Mouse (Mus musculus): ENCODE data around the gene Tppp. TPM values are rescaled to one million over a fixed set of nuclear protein-coding genes. Genes with fewer than 3 reads are reported as not detected.

Gene Tppp
- 10 to 100 TPM; 14.3 to 15.6 TPM for total RNA-seq (2021)
- polyA plus RNA-seq (2012; rRNA removed), result 13.3 and 24.5 TPM in 2 replicates
- long read RNA-seq, full-length matches to known transcripts, result 4 of 8 reads
- long read RNA-seq, partial matches to known transcripts, result 0 of 8 reads
- long read RNA-seq, other reads (novel, unspliced or antisense), result 4 of 8 reads

GRCm38 (mm10) chr13:74008948-74009718 is at the start of gene Tppp:
Tppp (plus strand) TSS chr13:74009407.
- under 1% methylated on average over 56 of the region's 56 CpGs for WGBS
- H3K4me3 ChIP-seq, result peak within 1 kb of the TSS; percentile 59
- no peaks in the 10 kb centered on the region; the same call in 1 of the 2 replicates for H3K36me3 ChIP-seq (ENCODE audit: control insufficient read depth, insufficient read depth, low read length)
- no peaks in the 10 kb centered on the region for H3K27me3 ChIP-seq (ENCODE audit: control insufficient read depth, insufficient read depth, low read length)
- TF ChIP-seq CTCF (IDR thresholded peaks at IDR 0.05) (no peak), POLR2A (IDR thresholded peaks at IDR 0.05; ENCODE audit: insufficient read depth, low read depth, low read length) (peak; percentile 93), EP300 (IDR thresholded peaks at IDR 0.05; ENCODE audit: insufficient read depth, low read depth, low read length) (peak; percentile 61; the same call in 1 of the 2 replicates)
- H3K4me1 ChIP-seq (ENCODE audit: control insufficient read depth, insufficient read depth, low read length), result peaks cover 8% of the 10 kb centered on the region
- peak within 1 kb of the TSS; percentile 93 for H3K27ac ChIP-seq
- H3K79me2 ChIP-seq (replicated peaks; ENCODE audit: control insufficient read depth, insufficient read depth, low read length), result peaks cover 6% of the 10 kb centered on the region
- peak; percentile 97 to 98 for DNase-seq
- intact Hi-C loops (cut with DNase I), result loop anchor here (1.0 to 2.0 kb wide), 3 partner anchors 18 to 53 kb away; partner anchors contain the start of gene Cep72
- peak within 1 kb of the TSS; percentile 77 for H3K9ac ChIP-seq (ENCODE audit: low read depth, low read length)

- no peak overlapping the region for H3K27ac ChIP-seq
- no peak for DNase-seq
- TF ChIP-seq CTCF (IDR thresholded peaks at IDR 0.05), result no peak
- H3K36me3 ChIP-seq (ENCODE audit: control insufficient read depth, insufficient read depth, low read length), result no peaks in the 10 kb centered on the region; the same call in 1 of the 2 replicates
- no peaks in the 10 kb centered on the region for H3K27me3 ChIP-seq (ENCODE audit: control insufficient read depth, insufficient read depth, low read length)
- no peaks in the 10 kb centered on the region for H3K79me2 ChIP-seq (replicated peaks; ENCODE audit: control insufficient read depth, insufficient read depth, low read length)
- no peak overlapping the region for H3K9ac ChIP-seq (ENCODE audit: low read depth, low read length)
- no peaks in the 10 kb centered on the region for H3K4me1 ChIP-seq (ENCODE audit: control insufficient read depth, insufficient read depth, low read length)
- intact Hi-C loops (cut with DNase I), result loop anchor here (10.0 kb wide), 1 partner anchor 215 kb away; no protein-coding TSS in a partner anchor
- WGBS, result 76% methylated on average over 10 of the region's 10 CpGs
- H3K4me3 ChIP-seq, result no peak overlapping the region
These were observed 49.0 kb upstream of the Tppp start for GRCm38 (mm10) chr13:73960117-73960652.

- Histone ChIP-seq H3K9ac (ENCODE audit: low read depth, low read length) (no peak overlapping the region), H3K27me3 (ENCODE audit: control insufficient read depth, insufficient read depth, low read length) (no peaks in the 10 kb centered on the region), H3K4me1 (ENCODE audit: control insufficient read depth, insufficient read depth, low read length) (no peaks in the 10 kb centered on the region), H3K4me3 (no peak overlapping the region), H3K79me2 (replicated peaks; ENCODE audit: control insufficient read depth, insufficient read depth, low read length) (no peaks in the 10 kb centered on the region), H3K27ac (no peak overlapping the region), H3K36me3 (ENCODE audit: control insufficient read depth, insufficient read depth, low read length) (no peaks in the 10 kb centered on the region; the same call in 1 of the 2 replicates)
- peak; percentile 55 for TF ChIP-seq CTCF (IDR thresholded peaks at IDR 0.05)
- no peak for TF ChIP-seq POLR2A (IDR thresholded peaks at IDR 0.05; ENCODE audit: insufficient read depth, low read depth, low read length)
- 0 out of 2 replicates have a peak, but pooled peaks have one; percentile 22 for TF ChIP-seq EP300 (IDR thresholded peaks at IDR 0.05; ENCODE audit: insufficient read depth, low read depth, low read length)
- intact Hi-C loops (cut with DNase I), result loop anchor here (10.0 kb wide), 1 partner anchor 214 kb away; no protein-coding TSS in a partner anchor
- WGBS, result 71% methylated on average over 4 of the region's 4 CpGs
- no peak for DNase-seq
These were observed 48.0 kb upstream of the Tppp start for GRCm38 (mm10) chr13:73961177-73961576.

- Histone ChIP-seq H3K27ac (no peak within 1 kb of the TSS), H3K4me3 (no peak within 1 kb of the TSS), H3K36me3 (ENCODE audit: control insufficient read depth, insufficient read depth, low read length) (no peaks in the 10 kb centered on the region), H3K79me2 (replicated peaks; ENCODE audit: control insufficient read depth, insufficient read depth, low read length) (no peaks in the 10 kb centered on the region), H3K27me3 (ENCODE audit: control insufficient read depth, insufficient read depth, low read length) (no peaks in the 10 kb centered on the region), H3K4me1 (ENCODE audit: control insufficient read depth, insufficient read depth, low read length) (no peaks in the 10 kb centered on the region), H3K9ac (ENCODE audit: low read depth, low read length) (no peak within 1 kb of the TSS)
- TF ChIP-seq EP300 (IDR thresholded peaks at IDR 0.05; ENCODE audit: insufficient read depth, low read depth, low read length) (no peak), POLR2A (IDR thresholded peaks at IDR 0.05; ENCODE audit: insufficient read depth, low read depth, low read length) (no peak), CTCF (IDR thresholded peaks at IDR 0.05) (no peak)
- intact Hi-C loops (cut with DNase I), result loop anchor here (10.0 kb wide), 1 partner anchor 211 kb away; no protein-coding TSS in a partner anchor
- DNase-seq, result no peak
- 88% methylated on average over 5 of the region's 5 CpGs for WGBS
These were observed 45.7 kb upstream of the Tppp start, which contains the start of gene Zdhhc11 for GRCm38 (mm10) chr13:73963551-73963950. Zdhhc11 (plus strand) TSS chr13:73963851.

GRCm38 (mm10) chr13:73970545-73971448 is 38.4 kb upstream of the Tppp start:
- no peaks in the 10 kb centered on the region for H3K27me3 ChIP-seq (ENCODE audit: control insufficient read depth, insufficient read depth, low read length)
- H3K9ac ChIP-seq (ENCODE audit: low read depth, low read length), result peak overlapping the region; percentile 52
- H3K36me3 ChIP-seq (ENCODE audit: control insufficient read depth, insufficient read depth, low read length), result peaks cover 7% of the 10 kb centered on the region; the same call in 1 of the 2 replicates
- H3K4me1 ChIP-seq (ENCODE audit: control insufficient read depth, insufficient read depth, low read length), result peaks cover 9% of the 10 kb centered on the region
- no peaks in the 10 kb centered on the region for H3K79me2 ChIP-seq (replicated peaks; ENCODE audit: control insufficient read depth, insufficient read depth, low read length)
- no peak overlapping the region for H3K4me3 ChIP-seq
- under 1% methylated on average over 12 of the region's 12 CpGs for WGBS
- peak overlapping the region; percentile 97 for H3K27ac ChIP-seq
- intact Hi-C loops (cut with DNase I), result loop anchor here (1.0 to 2.0 kb wide), 4 partner anchors 20 to 330 kb away; partner anchors contain the start of gene Tppp
- DNase-seq, result peak; percentile 84 to 92
- peak; percentile 89 for TF ChIP-seq CTCF (IDR thresholded peaks at IDR 0.05)
- peak; percentile 54 for TF ChIP-seq POLR2A (IDR thresholded peaks at IDR 0.05; ENCODE audit: insufficient read depth, low read depth, low read length)
- TF ChIP-seq EP300 (IDR thresholded peaks at IDR 0.05; ENCODE audit: insufficient read depth, low read depth, low read length), result peak; percentile 99
